Mouse (Mus musculus): ENCODE measurements at regions not wholly inside any gene's neighbourhood (a gene's known extent, or its start where the extent isn't known, plus 50 kb on each side); places are given as distances from the start of the nearest gene placed in this dataset.

DNA sequence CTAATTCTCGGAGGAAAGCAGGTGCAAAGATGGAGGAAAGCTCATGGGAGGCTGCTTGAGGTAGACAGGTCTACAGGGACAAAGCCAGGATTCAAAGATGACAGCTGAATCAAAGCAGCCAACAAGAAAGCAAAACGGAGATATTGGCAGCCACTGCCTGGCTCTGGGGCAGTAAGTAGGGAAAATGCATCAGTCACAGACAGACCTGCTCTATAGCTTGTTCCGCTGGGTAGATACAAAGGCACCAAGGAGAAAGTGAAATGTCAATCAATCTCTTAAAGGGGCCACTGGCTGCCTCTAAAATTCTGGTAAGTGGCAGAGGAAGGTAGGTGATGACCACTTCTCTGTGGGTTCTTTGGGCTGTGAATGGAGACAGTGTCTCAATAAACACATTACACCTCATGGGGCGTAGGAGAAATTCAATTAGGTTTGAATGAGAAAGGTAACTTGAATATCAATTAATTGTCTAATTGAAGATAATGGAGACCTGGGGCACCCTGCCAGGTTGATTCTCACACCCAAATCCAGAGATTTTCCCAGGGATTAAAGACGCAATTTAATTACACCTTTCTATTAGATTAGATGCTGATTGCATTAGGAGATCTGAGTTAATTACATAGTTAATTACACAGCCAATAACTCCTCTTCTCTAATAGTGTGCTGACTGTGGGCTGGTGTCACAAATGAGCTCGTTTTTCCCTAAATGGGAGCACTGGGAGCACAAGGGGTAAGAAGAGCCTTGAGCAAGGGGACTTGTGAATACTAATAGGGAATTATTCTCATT lies 555.1 kb downstream of the Gm9195 start:
- no peak overlapping the region for H3K4me3 ChIP-seq (ENCODE audit: low read depth, low read length)
- no peaks in the 10 kb centered on the region for H3K9me3 ChIP-seq (ENCODE audit: control insufficient read depth, low read length)
- H3K4me1 ChIP-seq (replicated peaks; ENCODE audit: control insufficient read depth, insufficient read depth, low read length) = no peaks in the 10 kb centered on the region
- H3K9ac ChIP-seq (ENCODE audit: low read depth, low read length) = no peak overlapping the region
- H3K36me3 ChIP-seq (ENCODE audit: control insufficient read depth, insufficient read depth, low read length) = no peaks in the 10 kb centered on the region
- ATAC-seq (replicated peaks; ENCODE audit: low FRiP score) (no peak), DNase-seq (ENCODE audit: low spot score) (no peak)
- H3K27me3 ChIP-seq (replicated peaks; ENCODE audit: control insufficient read depth, insufficient read depth, low read length) = no peaks in the 10 kb centered on the region
- no peak overlapping the region for H3K4me2 ChIP-seq
- WGBS = 66% methylated on average over 6 of the region's 6 CpGs
- no peak overlapping the region for H3K27ac ChIP-seq (ENCODE audit: low read depth, low read length)

DNA sequence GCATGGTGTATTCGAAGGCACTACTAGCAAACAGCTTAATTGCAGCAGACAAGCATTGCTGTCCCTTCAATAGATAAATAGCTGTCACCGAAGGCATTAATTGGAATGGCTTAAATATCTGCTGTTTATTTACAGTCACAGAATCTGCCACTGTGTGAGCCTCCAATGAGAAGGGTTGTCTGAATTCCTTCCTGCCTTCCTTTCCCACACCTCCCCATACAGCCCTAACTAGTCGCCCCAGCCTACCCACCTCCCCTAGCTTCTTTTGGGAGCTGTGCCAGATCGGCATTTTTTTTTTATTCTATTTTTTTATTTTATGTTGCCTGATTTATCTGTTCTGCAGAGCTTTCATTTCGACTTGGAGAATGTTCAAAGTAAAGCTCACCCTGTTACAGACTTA lies 575.7 kb downstream of the Gm9195 start:
- Histone ChIP-seq H3K9me3 (ENCODE audit: control insufficient read depth, low read length) (no peaks in the 10 kb centered on the region), H3K27me3 (replicated peaks; ENCODE audit: control insufficient read depth, insufficient read depth, low read length) (no peaks in the 10 kb centered on the region), H3K4me1 (replicated peaks; ENCODE audit: control insufficient read depth, insufficient read depth, low read length) (no peaks in the 10 kb centered on the region), H3K9ac (ENCODE audit: low read depth, low read length) (no peak overlapping the region), H3K27ac (ENCODE audit: low read depth, low read length) (no peak overlapping the region), H3K4me3 (ENCODE audit: low read depth, low read length) (no peak overlapping the region), H3K36me3 (ENCODE audit: control insufficient read depth, insufficient read depth, low read length) (no peaks in the 10 kb centered on the region), H3K4me2 (no peak overlapping the region)
- no peak for ATAC-seq (replicated peaks; ENCODE audit: low FRiP score)
- DNase-seq (ENCODE audit: low spot score) = no peak
- WGBS = 67% methylated on average over 5 of the region's 5 CpGs

DNA sequence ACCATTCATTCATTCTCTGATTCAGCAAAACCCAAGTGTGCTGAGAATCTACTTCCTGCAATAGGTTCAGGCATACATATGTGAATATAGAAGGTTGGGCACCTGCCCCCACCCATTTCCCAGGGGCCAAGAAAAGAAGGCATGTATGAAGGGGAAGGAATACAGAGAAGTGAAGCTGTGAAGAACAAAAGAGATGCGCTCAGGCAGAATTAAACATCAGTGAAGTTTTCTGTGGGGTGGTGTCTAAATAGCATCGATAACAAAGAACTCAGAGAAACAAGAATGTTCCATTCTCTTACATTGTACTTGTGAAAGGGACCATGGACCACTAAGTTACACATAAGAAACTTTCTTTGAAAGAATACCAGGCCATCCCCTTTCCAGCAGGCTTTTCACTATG lies 580.7 kb downstream of the Gm9195 start:
- H3K36me3 ChIP-seq (ENCODE audit: control insufficient read depth, insufficient read depth, low read length) = no peaks in the 10 kb centered on the region
- 79% methylated on average over 2 of the region's 2 CpGs for WGBS
- H3K9ac ChIP-seq (ENCODE audit: low read depth, low read length) = no peak overlapping the region
- no peak for DNase-seq (ENCODE audit: low spot score)
- H3K9me3 ChIP-seq (ENCODE audit: control insufficient read depth, low read length) = no peaks in the 10 kb centered on the region
- H3K27me3 ChIP-seq (replicated peaks; ENCODE audit: control insufficient read depth, insufficient read depth, low read length) = no peaks in the 10 kb centered on the region
- no peaks in the 10 kb centered on the region for H3K4me1 ChIP-seq (replicated peaks; ENCODE audit: control insufficient read depth, insufficient read depth, low read length)
- H3K27ac ChIP-seq (ENCODE audit: low read depth, low read length) = no peak overlapping the region
- no peak overlapping the region for H3K4me3 ChIP-seq (ENCODE audit: low read depth, low read length)
- no peak overlapping the region for H3K4me2 ChIP-seq
- no peak for ATAC-seq (replicated peaks; ENCODE audit: low FRiP score)

DNA sequence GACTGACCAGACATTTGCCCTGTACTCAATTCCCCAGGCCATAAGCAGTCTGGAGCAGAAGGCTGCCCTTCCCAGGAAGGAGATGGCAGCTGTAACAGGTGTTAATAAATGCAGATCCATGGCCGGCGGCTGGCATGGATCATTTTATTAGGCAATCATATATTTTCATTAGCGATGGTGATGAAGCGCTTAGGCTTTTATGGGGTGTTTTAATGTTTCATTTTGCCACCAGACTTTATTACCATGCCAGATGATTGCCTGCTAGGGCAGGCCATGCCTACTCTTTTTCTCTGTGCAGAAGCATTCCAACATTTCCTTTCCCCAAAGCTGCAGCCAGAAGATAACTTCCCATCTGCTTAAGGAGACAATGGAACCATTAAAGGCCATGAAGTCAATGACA lies 596.2 kb downstream of the Gm9195 start:
- no peaks in the 10 kb centered on the region for H3K4me1 ChIP-seq (replicated peaks; ENCODE audit: control insufficient read depth, insufficient read depth, low read length)
- DNase-seq (ENCODE audit: low spot score) = no peak
- no peak for ATAC-seq (replicated peaks; ENCODE audit: low FRiP score)
- no peaks in the 10 kb centered on the region for H3K9me3 ChIP-seq (ENCODE audit: control insufficient read depth, low read length)
- no peaks in the 10 kb centered on the region for H3K36me3 ChIP-seq (ENCODE audit: control insufficient read depth, insufficient read depth, low read length)
- no peak overlapping the region for H3K4me2 ChIP-seq
- WGBS = 86% methylated on average over 4 of the region's 4 CpGs
- no peak overlapping the region for H3K4me3 ChIP-seq (ENCODE audit: low read depth, low read length)
- H3K27me3 ChIP-seq (replicated peaks; ENCODE audit: control insufficient read depth, insufficient read depth, low read length) = no peaks in the 10 kb centered on the region
- H3K27ac ChIP-seq (ENCODE audit: low read depth, low read length) = no peak overlapping the region
- H3K9ac ChIP-seq (ENCODE audit: low read depth, low read length) = no peak overlapping the region

DNA sequence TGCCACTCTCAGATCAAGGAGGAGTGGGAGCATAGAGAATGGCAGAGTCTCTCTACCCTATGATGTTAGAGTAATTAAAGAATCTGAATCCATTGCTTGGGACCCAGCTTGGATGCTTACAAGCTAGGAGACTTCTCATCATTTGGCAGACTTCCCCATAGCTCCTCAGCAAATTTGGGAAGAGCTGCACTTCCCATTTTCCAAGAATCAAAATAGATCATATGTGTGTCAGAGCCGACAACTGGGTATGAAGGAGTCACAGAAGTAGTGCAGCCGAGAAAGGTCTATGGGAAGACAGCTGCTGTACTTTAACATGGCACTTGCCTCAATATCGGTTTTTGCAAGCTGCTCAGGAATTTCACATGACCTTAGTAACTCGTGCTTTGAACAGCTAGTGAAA lies 596.8 kb downstream of the Gm9195 start:
- no peak overlapping the region for H3K4me2 ChIP-seq
- no peak for DNase-seq (ENCODE audit: low spot score)
- H3K27ac ChIP-seq (ENCODE audit: low read depth, low read length) = no peak overlapping the region
- H3K4me3 ChIP-seq (ENCODE audit: low read depth, low read length) = no peak overlapping the region
- H3K9ac ChIP-seq (ENCODE audit: low read depth, low read length) = no peak overlapping the region
- H3K4me1 ChIP-seq (replicated peaks; ENCODE audit: control insufficient read depth, insufficient read depth, low read length) = no peaks in the 10 kb centered on the region
- no peaks in the 10 kb centered on the region for H3K36me3 ChIP-seq (ENCODE audit: control insufficient read depth, insufficient read depth, low read length)
- H3K27me3 ChIP-seq (replicated peaks; ENCODE audit: control insufficient read depth, insufficient read depth, low read length) = no peaks in the 10 kb centered on the region
- ATAC-seq (replicated peaks; ENCODE audit: low FRiP score) = no peak
- WGBS = 73% methylated on average over 4 of the region's 4 CpGs
- H3K9me3 ChIP-seq (ENCODE audit: control insufficient read depth, low read length) = no peaks in the 10 kb centered on the region

DNA sequence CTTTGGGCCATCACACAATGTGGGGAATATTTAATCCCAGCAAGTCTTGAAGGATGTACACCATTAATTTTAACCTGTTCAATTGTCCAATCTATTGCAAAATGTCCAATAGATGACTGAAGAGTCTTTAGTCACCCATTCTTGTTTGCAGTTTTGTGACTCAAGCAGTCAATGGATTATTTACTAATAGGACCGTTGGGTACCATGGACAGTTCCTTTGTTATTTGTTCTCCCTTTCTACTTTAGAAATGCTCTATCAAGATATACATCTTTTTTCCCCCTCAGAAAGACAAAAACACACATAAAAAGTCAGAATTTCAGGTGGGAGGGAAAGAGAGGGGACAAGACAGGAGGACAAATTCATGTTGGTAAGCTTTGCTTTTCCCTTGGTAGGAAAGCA lies 598.3 kb downstream of the Gm9195 start:
- Histone ChIP-seq H3K4me1 (replicated peaks; ENCODE audit: control insufficient read depth, insufficient read depth, low read length) (no peaks in the 10 kb centered on the region), H3K36me3 (ENCODE audit: control insufficient read depth, insufficient read depth, low read length) (no peaks in the 10 kb centered on the region), H3K27ac (ENCODE audit: low read depth, low read length) (no peak overlapping the region), H3K9me3 (ENCODE audit: control insufficient read depth, low read length) (no peaks in the 10 kb centered on the region), H3K27me3 (replicated peaks; ENCODE audit: control insufficient read depth, insufficient read depth, low read length) (no peaks in the 10 kb centered on the region), H3K4me3 (ENCODE audit: low read depth, low read length) (no peak overlapping the region), H3K9ac (ENCODE audit: low read depth, low read length) (no peak overlapping the region), H3K4me2 (no peak overlapping the region)
- 58% methylated on average over 1 of the region's 1 CpGs for WGBS
- DNase-seq (ENCODE audit: low spot score) = no peak
- ATAC-seq (replicated peaks; ENCODE audit: low FRiP score) = no peak

DNA sequence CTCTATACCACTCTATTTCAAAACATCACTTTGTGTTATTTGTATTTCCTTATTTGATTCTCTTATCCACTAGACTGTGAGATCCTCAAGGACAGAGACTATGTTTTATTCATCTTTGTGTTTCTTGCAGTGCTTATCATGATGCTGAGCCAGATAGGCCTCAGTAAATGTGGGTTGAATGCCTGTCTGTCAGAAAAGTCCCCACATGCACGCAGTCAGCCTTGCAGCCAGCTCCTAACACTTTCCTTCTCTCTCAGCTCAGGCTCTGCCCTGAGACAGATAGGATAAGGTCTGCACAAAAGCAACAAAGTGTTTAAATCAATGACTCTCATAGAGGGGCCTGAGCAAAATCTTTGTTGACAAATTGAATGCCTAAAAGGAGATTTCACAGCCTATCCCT lies 600.0 kb downstream of the Gm9195 start:
- DNase-seq (ENCODE audit: low spot score) = no peak
- Histone ChIP-seq H3K9ac (ENCODE audit: low read depth, low read length) (no peak overlapping the region), H3K4me1 (replicated peaks; ENCODE audit: control insufficient read depth, insufficient read depth, low read length) (no peaks in the 10 kb centered on the region), H3K4me3 (ENCODE audit: low read depth, low read length) (no peak overlapping the region), H3K36me3 (ENCODE audit: control insufficient read depth, insufficient read depth, low read length) (no peaks in the 10 kb centered on the region), H3K4me2 (no peak overlapping the region), H3K27me3 (replicated peaks; ENCODE audit: control insufficient read depth, insufficient read depth, low read length) (no peaks in the 10 kb centered on the region), H3K27ac (ENCODE audit: low read depth, low read length) (no peak overlapping the region), H3K9me3 (ENCODE audit: control insufficient read depth, low read length) (no peaks in the 10 kb centered on the region)
- WGBS = 62% methylated on average over 1 of the region's 1 CpGs
- ATAC-seq (replicated peaks; ENCODE audit: low FRiP score) = no peak

DNA sequence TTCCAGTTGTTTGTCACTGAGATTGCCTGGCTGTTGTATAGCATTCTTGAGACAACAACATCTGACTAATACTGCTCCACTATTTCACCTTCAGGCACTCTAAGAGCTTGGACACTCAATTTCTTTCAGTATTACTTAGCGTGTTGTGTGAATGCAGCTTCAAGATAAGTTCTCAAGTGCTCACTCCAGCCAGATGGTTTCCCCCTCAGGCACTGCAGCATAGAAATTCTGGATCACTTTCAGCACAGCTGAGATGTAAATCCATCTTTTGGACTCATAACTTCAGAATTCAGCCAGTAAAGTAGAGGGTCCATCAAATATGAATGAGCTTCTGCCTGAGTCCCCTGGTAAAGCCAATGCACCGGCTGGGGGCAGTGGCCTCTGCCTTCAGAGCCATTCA lies 608.8 kb downstream of the Gm9195 start:
- WGBS = 73% methylated on average over 2 of the region's 2 CpGs
- Histone ChIP-seq H3K36me3 (ENCODE audit: control insufficient read depth, insufficient read depth, low read length) (no peaks in the 10 kb centered on the region), H3K9ac (ENCODE audit: low read depth, low read length) (no peak overlapping the region), H3K4me1 (replicated peaks; ENCODE audit: control insufficient read depth, insufficient read depth, low read length) (no peaks in the 10 kb centered on the region), H3K27ac (ENCODE audit: low read depth, low read length) (no peak overlapping the region), H3K9me3 (ENCODE audit: control insufficient read depth, low read length) (no peaks in the 10 kb centered on the region), H3K4me3 (ENCODE audit: low read depth, low read length) (no peak overlapping the region), H3K27me3 (replicated peaks; ENCODE audit: control insufficient read depth, insufficient read depth, low read length) (no peaks in the 10 kb centered on the region), H3K4me2 (no peak overlapping the region)
- DNase-seq (ENCODE audit: low spot score) = no peak
- ATAC-seq (replicated peaks; ENCODE audit: low FRiP score) = no peak

DNA sequence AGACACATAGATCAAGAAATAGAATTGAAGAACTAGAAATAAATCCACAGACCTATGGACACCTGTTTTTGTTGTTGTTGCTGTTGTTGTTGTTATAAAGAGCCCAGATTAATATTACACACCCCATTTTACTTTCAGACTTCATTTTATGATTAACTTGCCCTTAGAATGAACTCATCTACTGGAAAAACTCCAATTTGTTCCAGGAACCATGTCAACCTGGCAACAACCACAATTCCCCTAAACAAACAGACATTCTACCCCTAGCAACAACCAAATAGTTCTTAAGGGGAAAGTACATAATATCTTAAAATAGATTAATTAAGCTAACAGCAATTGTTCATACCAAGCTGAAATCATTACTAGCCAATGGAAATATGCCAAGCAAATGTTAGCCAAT lies 646.1 kb downstream of the Gm9195 start:
- no peaks in the 10 kb centered on the region for H3K27me3 ChIP-seq (replicated peaks; ENCODE audit: control insufficient read depth, insufficient read depth, low read length)
- H3K36me3 ChIP-seq (ENCODE audit: control insufficient read depth, insufficient read depth, low read length) = no peaks in the 10 kb centered on the region
- no peak for ATAC-seq (replicated peaks; ENCODE audit: low FRiP score)
- no peak overlapping the region for H3K9ac ChIP-seq (ENCODE audit: low read depth, low read length)
- H3K4me1 ChIP-seq (replicated peaks; ENCODE audit: control insufficient read depth, insufficient read depth, low read length) = no peaks in the 10 kb centered on the region
- H3K4me3 ChIP-seq (ENCODE audit: low read depth, low read length) = no peak overlapping the region
- H3K27ac ChIP-seq (ENCODE audit: low read depth, low read length) = no peak overlapping the region
- no peaks in the 10 kb centered on the region for H3K9me3 ChIP-seq (ENCODE audit: control insufficient read depth, low read length)
- H3K4me2 ChIP-seq = no peak overlapping the region
- DNase-seq (ENCODE audit: low spot score) = no peak

Measured in liver, embryonic 11.5 days (tissue).